Mouse (Mus musculus) kidney, adult 2 months (tissue): ENCODE data around the gene Hist2h4.

ENCODE experiments used
- CTCF ChIP-seq: fragments of 200-500 bp; conservative IDR thresholded peaks from 2 replicates; pipeline ENCODE4 v1.5.1; 2011; ENCODE audit warnings: low read depth, mild to moderate bottlenecking, control low read depth, low read length, moderate library complexity, mixed read lengths; ENCODE audit not compliant: insufficient read depth, insufficient read length
- POLR2A ChIP-seq: fragments of 200-500 bp; IDR thresholded peaks from one replicate; pipeline ENCODE4 v1.6.1; 2011; ENCODE audit warnings: low read depth, low read length, control low read depth

- TF ChIP-seq POLR2A (no peak), CTCF (no peak)
These were observed 43.4 kb upstream of the Hist2h4 start for GRCm38 (mm10) chr3:96306506-96306905.
